Mouse (Mus musculus): ENCODE results near the gene Vsnl1.
A peak's percentile ranks its signal among the peaks of the same experiment; 100 is the strongest.

Gene Vsnl1

DNA sequence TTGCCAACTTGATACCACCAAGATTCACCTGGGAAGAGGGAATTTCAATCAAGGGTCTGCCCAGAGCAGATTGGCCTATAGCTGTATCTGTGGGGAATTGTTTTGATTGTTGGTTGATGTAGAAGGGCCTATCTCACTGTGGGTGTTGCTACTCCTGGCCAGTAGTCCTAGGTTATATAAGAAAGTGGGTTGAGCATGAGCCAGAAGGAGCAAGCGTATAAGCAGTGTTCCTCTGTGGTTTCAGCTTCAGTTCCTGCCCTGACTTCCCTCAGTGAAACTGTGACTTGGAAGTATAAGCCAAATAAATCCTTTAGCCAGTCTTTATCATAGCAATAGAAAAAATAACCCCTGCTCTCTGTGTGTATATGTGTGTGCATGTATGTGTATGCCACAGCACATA, 51.7 kb downstream of the Vsnl1 start:
- ATAC-seq (ENCODE audit: low TSS enrichment), result peak; percentile 75

- ATAC-seq (ENCODE audit: low TSS enrichment), result no peak
Measured at GRCm38 (mm10) chr12:11379396-11379795, 57.0 kb downstream of the Vsnl1 start.

GRCm38 (mm10) chr12:11370056-11370455, 66.4 kb downstream of the Vsnl1 start:
- ATAC-seq (ENCODE audit: low TSS enrichment), result peak; percentile 90

- 0 out of 2 replicates have a peak, but pooled peaks have one; percentile 42 for ATAC-seq (ENCODE audit: low TSS enrichment)
Measured at GRCm38 (mm10) chr12:11367099-11367765, 69.2 kb downstream of the Vsnl1 start.

GRCm38 (mm10) chr12:11364870-11365269, 71.5 kb downstream of the Vsnl1 start:
- ATAC-seq (ENCODE audit: low TSS enrichment), result no peak

GRCm38 (mm10) chr12:11362435-11362834, 74.0 kb downstream of the Vsnl1 start:
- ATAC-seq (ENCODE audit: low TSS enrichment), result no peak

- ATAC-seq (ENCODE audit: low TSS enrichment), result 0 out of 2 replicates have a peak, but pooled peaks have one; percentile 31
Measured at GRCm38 (mm10) chr12:11350895-11351294, 85.5 kb downstream of the Vsnl1 start.

- peak; percentile 67 for ATAC-seq (ENCODE audit: low TSS enrichment)
Measured at GRCm38 (mm10) chr12:11349870-11350269, 86.5 kb downstream of the Vsnl1 start.

- ATAC-seq (ENCODE audit: low TSS enrichment), result peak; percentile 91
Measured at GRCm38 (mm10) chr12:11348423-11348822, 88.0 kb downstream of the Vsnl1 start.

DNA sequence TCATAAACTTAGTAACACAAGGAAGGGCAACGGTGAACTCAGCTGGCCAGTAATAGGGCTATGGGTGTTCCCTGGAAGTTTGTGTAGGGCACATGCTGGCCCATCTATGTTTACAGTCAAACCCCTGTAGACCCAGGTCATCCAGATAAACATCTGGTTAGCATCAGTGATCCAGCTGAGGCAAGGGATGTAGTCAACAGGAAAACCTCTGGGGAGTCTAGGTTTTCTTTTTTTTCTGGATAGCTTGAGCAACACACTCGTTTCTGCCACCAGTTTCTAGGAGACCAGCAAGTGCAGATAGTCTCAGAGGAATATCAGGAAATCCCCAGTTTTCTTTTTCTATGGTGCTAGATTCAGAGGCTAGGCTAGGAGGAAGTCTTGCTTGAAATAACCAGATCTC, 90.5 kb downstream of the Vsnl1 start:
- ATAC-seq (ENCODE audit: low TSS enrichment), result no peak

- ATAC-seq (ENCODE audit: low TSS enrichment), result peak; percentile 58
Measured at GRCm38 (mm10) chr12:11342020-11342600, 94.3 kb downstream of the Vsnl1 start.

GRCm38 (mm10) chr12:11338251-11338650, 98.2 kb downstream of the Vsnl1 start:
- no peak for ATAC-seq (ENCODE audit: low TSS enrichment)

DNA sequence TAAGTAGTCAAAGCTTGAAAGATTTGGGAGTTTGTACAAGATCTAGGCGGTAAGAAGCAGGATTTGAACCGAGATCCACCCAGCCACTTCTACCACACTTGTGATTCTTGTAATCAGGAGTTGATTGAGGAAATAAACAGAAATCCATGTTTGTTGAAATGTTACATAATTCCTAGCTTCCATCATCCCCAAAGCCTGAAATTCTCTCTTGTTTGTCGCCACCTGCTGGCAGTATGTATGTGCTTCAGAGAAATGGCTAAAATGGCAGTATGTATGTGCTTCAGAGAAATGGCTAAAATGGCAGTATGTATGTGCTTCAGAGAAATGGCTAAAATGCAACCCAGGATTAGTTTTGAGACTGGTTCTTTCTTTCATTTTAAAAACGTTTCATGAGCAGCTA, 99.6 kb downstream of the Vsnl1 start:
- ATAC-seq (ENCODE audit: low TSS enrichment), result peak; percentile 58; the same call in 1 of the 2 replicates

DNA sequence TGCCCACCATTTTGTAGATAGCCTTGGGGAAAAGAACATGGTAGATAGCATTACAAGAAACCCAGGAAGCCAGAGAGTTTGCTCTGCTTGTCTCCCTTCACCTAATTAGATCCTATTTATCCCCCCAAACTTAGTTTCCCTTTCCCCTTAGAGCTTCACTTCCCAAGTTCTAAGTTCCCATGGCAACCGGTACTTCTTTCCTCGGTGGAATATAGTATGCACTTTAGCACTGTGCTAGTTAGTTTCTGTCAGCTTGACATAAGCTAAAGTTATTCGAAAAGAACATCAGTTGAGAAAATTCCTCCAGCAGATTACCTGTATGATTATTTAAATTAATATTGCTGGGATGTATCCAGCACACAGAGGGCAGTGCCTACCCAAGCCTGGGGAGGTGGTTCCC, 109.9 kb downstream of the Vsnl1 start:
- ATAC-seq (ENCODE audit: low TSS enrichment), result no peak

DNA sequence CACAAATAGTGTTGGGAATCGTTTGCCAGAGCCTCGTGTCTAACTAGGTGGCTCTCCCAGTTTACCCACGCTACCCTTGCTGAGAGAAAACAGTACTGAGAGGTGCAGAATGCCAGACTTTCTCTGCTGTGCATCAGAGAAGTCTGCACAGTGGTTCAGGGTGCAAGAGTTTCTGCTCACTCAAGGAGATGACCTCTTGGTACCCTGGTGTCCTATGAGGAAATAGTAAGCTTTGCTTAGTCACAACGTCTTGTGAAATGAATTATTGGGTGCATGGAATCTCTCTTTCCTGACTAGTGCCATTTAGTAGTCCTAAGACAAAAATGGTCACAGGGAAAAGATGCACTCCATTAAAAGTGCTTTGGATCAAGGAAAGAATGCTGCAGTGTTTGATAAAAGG, 111.9 kb downstream of the Vsnl1 start:
- ATAC-seq (ENCODE audit: low TSS enrichment), result peak; percentile 13; the same call in 1 of the 2 replicates

DNA sequence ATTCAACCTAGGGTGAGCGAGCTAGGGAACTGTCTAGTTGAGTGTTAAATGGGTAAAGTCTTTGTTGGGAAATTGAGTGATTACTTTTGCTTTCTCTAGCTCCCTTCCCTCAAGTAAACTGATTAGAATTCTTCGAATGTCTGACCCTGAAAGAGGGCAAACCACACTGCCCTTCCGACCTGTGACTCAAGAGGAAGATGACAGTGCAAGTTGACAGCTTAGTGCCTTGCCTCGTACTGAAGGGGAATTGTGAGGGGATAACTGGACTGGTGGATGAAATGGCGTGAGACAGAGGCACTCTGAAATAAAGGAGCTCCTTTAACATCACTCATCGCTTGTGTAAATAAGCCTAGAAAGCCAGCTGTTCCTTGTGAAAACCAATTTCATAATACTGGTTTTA, 118.7 kb downstream of the Vsnl1 start:
- ATAC-seq (ENCODE audit: low TSS enrichment), result no peak

DNA sequence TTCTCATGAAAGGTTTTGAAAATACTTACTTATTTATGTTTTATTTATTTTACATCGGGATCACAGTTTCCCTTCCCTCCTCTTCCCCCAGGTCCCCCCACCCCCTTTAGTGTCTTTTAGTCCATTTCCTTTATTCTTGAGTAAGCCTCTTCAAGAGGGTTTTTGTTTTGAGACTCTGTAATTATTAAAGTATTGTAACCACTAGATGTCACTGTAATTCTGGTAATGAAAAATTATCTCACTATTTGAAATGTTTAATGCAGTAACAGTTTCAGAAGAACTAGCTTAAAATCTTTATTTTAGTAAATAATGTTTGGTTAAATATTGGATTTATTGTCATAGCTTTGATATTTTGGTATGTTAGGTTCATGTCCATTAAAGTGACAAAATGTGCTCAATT, 122.6 kb downstream of the Vsnl1 start:
- no peak for ATAC-seq (ENCODE audit: low TSS enrichment)

DNA sequence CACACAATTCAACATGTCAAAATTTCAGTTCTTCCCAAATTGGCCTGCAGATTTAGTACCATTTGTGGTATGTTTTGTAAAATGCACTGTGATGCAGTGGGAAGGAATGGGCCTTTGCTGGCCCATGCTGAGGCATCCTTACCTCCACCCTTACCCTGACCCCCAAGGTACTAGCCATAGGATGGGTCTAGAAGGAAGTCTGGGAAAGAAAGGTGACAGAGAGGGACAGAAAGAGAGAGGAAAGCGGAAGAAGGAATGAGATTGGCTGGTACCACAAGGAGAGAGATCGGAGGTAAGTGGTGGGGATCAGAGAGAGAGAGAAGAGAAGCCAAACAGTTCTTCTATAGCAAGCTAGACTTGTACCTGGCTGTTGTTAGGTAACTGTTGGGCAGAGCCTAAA, 125.3 kb downstream of the Vsnl1 start:
- ATAC-seq (ENCODE audit: low TSS enrichment), result no peak

GRCm38 (mm10) chr12:11306753-11307645, 129.4 kb downstream of the Vsnl1 start:
- no peak for ATAC-seq (ENCODE audit: low TSS enrichment)

DNA sequence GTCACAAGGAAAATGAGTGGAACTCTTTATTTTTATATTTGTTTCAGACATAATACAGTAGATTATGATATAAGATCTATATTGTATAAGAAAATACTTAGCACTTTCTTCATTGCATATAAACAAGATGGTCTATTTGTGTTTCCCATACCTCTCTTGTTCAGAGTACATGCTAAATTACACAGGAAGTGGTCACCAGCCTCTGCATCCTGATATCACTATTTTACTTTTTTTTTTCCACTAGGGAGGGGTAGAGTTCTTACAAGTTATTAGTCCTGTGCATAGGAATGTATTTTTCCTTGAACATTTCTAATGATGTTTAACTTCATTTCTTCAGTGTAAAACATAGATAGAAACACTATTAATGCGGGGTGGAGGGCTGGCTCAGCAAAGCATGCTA, 135.6 kb downstream of the Vsnl1 start:
- ATAC-seq (ENCODE audit: low TSS enrichment), result no peak

DNA sequence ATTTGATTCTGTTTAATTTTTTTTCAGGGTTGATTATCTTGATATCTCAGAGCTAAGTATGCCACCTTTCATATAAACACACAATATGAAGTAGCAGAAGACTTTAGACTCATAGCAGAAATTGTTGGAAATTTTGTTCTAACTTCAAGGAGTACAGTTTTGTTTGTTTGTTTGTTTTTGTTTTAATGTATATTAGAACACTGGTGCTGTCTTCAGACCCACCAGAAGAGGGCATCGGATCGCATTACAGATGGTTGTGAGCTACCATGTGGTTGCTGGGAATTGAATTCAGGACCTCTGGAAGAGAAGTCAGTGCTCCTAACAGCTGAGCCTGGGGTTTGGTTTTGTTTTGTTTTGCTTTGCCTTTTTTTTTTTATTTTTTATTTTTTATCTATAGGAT, 150.0 kb downstream of the Vsnl1 start:
- ATAC-seq (ENCODE audit: low TSS enrichment), result no peak

DNA sequence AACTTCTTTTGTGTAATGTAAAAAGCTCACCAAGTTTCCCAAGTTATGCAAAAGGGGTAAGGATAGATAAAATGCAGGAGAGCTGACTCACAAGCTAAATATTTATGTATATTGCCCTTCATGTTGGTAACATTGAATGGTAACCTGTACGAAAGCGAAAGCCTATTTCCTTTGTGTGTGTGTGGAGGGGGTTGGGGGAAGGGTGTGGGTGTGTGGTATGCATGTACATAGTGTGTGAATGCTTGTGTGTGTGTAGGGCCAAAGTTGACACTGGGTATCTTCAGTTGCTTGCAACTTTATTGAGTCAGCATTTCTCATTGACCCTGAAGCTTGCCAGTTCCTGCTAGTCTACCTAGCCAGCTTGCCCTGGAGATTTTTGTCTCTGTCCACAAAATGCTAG, 154.8 kb downstream of the Vsnl1 start:
- ATAC-seq (ENCODE audit: low TSS enrichment), result no peak

GRCm38 (mm10) chr12:11279886-11280285, 156.5 kb downstream of the Vsnl1 start:
- ATAC-seq (ENCODE audit: low TSS enrichment), result no peak

All from frontal cortex, adult (tissue).